Mouse (Mus musculus) heart, postnatal 4 days (tissue): Measurements from ENCODE around the gene Aspg. TPM values are rescaled to one million over a fixed set of nuclear protein-coding genes. Genes with fewer than 3 reads are reported as not detected.

ENCODE experiments used
- DNase-seq: peaks from one replicate; pipeline ENCODE4 v3.0.0; 2021
- microRNA-seq, 2 experiments: library from miRNA; unstranded; fragments of <30 nt; microRNA quantifications; one replicate each; pipeline ENCODE4 v1.2.0; 2021 to 2022
- total RNA-seq, 2 experiments: library from RNA; stranded (reverse); gene quantifications; 2 replicates each; pipeline ENCODE4 v1.2.3; 2021

Aspg gene
- total RNA-seq, 2 experiments from 2014 or later = 0.20 to 0.26 TPM

DNA sequence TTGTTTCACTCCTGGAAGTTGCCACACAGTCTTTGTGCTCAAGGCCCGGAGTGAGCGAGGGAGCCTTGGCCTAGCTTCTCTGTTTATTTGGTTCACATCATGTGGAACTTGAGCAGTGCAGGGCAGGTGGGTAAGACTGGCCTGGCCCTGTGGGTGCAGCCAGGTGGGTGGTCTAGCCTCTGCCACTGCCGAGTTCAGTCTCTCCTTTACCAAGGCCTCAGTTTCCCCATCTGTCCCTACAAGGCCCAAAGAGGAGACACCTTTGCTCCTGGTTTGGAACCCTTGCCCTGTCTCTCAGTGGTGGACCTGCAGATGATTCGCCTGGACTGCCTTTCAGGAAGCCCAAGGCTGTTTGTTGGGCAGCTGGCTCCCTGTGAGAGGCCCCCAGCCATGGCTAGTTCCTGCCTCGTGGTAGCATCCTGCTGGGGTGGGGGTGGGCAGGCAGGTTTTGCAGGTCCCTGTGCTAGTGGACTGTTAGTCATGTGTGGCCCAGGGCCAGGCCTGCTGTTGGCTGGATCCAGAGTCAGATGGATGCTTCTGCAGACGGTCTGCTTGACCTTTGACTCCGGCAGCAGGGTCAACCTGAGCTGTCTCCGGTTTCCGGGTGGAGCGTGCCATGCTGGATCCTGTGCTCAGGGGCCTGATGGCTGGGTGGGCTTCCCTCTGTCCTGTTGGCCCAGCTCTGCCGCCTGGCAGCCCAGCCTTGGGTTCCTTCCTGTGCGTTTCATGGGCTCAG, 44.9 kb downstream of the Aspg start:
- peak; percentile 42 for DNase-seq

DNA sequence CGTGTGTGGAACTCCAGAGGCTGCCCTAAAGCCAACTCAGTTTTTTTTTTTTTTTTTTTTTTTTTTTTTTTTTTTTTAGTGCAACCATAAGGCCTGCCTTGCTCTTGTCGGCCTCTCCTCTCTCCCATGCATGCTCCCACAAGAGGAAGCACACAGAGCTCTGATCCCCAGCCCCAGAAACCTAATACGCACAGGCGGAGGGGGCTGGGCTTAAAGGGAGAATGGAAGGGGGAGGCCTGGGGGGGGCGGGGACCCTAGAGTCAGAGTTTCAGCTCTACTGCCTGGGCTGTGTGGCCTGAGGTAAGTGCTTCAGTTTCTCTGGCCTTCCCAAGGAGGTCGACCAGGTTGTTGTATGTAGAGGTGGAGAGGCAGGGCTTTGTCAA, 45.5 kb downstream of the Aspg start:
- no peak for DNase-seq

DNA sequence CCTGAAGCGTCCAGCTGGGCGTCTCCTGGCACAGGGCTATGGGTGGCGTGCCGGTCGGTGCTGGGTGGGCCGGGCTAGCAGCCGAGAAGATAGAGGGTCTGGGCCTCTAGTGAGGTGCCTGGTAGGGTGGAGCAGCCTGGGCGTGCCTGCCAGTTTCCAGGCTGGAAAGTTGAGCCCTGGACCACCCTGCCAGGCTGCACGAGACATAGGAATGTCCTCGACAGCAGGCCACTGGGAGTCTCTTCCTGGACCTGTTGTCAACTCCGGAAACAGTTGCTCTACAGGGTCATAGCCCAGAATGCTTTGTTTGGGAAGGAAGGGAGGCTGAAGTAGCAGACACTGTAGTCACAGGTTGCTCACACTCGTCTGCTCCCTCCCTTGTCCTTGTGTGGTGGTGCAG, 47.1 kb downstream of the Aspg start:
- DNase-seq = peak; percentile 39

DNA sequence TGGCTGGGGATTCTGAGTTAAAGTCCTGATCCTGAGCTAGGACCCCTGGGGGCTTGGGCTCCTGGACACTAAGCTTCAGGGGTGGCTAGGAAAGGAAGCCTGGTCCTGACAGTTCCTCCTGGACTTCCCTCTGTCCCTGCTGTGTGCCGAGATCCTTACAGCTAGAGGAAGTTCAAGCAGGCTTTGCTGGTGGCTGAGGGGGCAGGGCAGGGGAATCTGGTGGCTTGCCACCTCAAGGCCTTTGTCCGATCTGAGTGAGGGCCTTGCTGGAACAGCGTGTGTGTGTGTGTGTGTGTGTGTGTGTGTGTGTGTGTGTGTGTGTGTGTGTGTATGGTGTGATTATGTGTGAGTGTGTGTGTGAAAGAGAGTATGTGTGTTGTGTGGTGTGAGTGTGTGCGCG, 48.0 kb downstream of the Aspg start:
- DNase-seq = peak; percentile 38

DNA sequence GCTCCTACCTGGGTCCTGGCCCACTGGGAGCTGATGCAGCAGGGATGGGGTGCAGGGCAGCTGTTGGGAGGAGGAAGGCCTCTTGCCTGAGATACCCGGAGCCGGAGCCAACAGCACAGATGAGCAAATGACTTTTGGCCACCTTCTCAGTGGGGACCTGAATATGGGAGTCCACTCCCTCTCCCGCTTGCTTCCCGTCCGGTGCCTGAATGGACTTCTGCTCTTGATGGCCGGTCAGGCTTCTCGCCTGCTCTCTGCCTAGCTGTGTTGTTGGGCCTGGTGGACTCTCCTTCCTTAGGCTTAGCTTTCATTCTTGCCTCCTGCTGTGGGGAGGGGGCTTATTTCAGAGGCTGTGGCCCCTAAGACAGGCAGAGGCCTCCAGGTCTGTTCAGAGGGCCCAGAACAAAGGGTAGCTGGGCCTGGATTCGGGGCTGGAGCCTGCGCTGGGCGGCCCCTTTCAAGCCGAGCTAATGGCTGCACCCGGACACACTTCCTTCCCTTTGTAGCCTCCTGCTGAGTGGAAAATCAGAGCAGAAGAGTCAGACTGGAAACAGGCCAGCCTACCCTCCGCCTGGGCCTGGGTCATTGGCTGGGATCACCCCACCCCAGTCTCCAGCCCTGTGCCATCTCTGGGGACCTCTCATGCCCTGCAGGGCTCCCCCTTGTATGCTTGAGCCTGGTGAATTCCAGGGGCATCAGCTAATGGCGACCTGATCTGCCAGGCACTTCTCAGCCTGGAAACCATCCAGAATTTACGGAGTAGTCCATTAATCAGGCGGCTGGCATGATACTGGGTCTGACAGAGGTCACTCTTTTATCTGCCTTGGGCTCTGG, 49.0 kb downstream of the Aspg start:
- DNase-seq = peak; percentile 60

DNA sequence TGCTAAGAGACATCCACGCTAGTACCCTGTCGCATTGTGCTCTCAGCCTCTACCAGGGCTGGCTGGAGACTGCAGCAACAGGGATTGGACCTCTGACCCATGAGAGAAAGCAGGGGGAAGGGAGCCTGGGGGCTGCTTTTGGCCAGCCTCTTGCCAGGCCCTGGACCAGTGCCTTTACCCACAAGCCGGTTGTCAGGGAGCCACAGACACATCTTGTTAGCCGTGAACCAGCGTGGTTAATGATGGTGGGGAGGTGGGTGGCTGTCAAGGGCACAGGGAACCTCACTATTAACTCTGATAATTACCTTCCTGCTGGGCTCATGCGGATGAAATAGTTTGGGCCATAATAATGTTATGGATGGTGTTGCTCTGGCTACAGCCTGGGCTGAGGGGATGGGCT, 50.3 kb downstream of the Aspg start:
- DNase-seq = no peak

DNA sequence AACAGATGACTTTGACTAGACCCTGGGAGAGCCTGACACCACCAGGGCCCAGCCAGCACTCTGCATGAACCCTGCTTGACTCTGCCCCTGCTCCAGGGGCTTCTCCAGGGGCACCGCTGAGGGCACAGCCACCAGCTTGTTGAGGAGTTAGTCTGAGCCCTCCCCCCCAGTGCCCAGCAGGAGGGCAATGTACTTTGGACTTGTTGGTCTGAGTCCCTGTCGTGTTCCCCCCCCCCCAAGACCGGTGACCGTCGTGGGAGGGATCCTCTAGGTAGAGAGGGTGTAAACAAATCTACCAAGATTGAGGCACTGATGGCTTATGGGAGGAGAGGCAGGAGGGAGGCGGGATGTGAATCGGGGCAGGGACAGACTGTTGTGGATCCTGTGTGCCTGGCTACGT, 51.8 kb downstream of the Aspg start:
- DNase-seq = no peak

DNA sequence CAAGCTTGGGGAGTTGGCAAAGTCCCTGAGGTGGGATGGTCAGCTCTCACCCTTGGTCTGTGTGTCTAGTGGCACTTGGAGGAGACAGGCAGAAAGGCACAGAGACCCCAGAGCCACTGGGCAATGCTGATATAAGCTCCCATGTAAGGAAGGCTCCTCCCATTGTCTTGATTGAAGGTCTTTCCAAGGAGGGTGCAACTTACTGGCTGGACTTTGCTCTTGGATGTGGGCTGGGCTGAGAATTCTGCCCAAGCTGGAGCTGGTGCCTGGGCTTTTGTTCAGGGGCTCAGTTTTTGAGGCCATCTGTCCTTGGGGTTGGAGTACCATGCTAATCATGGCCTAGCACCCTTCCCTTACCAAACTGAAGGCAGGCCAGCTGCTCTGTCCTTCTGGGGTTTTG, 52.3 kb downstream of the Aspg start:
- no peak for DNase-seq

DNA sequence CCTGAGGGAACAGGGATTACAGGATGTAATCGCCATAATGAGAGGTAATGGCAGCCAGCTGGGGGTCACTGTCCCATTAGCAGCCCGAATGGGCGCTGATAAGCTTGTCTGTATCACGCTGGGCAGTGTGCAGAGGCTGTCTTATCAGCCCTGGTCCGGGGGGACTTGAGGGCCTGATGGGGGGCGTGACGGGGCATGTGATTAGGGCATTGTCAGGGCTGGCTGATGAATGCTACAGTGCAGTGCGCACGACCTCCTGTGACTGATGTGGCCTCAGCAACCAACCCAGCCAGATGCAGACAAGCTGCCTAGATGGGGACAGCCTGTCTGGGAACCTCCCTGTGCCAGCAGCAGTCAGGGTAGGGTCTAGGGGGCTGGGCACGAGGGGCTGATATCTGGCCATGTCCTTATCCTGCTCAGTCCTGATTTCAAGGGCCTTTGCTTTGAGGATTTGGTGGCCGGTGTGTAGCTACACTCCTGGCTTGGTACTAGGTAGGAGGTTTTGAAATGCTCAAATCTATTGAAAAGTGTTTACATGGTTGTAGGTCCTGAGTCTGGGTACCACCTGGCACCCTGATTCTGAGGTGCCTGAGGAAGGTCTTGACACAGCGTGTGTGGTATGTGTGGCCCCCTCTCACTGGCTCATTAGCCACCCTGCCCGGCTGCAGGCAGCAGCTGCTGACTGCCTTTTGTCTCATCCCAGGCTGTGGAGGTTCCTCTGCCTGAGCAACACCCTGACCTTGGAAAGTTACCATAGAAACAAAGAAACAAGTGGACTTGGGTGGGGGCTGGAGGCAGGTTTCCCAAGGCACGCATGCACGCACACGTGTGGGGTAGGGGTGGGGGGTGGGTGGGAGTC, 57.7 kb downstream of the Aspg start:
- DNase-seq = no peak

DNA sequence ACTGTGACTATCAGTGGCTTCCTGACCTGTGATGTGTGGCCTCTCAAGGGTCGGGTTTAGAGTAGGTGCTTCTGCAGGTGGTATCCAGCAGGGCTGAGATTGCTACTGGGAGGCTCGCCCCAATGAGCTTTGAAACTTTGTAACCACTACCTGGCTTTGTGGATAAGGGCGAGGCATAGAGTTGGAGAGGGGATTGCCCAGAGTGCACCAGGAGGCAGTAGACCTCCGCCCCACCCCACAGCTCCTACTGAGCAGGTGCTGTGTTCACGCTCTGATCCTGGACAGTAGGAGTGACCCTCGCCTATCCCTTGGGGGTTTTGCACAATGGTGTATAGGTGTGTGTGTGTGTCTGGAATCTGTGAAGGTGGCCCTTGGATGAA, 58.4 kb downstream of the Aspg start:
- DNase-seq = no peak

DNA sequence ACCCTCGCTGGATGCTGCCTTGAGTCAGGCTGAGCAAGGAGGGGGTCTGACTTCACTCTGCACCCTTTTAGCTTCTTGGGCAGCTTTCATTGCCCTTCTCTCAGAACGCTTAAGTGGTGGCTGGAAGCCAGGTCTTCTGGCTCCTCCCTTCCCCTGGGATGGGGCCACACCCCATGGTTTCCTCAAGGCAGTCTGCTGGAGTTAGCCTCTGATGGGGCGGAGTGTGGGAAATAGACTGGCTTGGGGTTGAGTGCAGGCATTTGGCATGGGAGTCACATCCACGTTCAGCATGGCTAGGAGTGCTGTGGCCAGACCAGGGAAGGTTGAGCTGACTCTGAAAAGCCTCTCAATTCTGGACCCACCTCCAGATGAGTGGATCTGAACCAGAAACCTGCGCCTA, 62.8 kb downstream of the Aspg start:
- peak; percentile 75 for DNase-seq

DNA sequence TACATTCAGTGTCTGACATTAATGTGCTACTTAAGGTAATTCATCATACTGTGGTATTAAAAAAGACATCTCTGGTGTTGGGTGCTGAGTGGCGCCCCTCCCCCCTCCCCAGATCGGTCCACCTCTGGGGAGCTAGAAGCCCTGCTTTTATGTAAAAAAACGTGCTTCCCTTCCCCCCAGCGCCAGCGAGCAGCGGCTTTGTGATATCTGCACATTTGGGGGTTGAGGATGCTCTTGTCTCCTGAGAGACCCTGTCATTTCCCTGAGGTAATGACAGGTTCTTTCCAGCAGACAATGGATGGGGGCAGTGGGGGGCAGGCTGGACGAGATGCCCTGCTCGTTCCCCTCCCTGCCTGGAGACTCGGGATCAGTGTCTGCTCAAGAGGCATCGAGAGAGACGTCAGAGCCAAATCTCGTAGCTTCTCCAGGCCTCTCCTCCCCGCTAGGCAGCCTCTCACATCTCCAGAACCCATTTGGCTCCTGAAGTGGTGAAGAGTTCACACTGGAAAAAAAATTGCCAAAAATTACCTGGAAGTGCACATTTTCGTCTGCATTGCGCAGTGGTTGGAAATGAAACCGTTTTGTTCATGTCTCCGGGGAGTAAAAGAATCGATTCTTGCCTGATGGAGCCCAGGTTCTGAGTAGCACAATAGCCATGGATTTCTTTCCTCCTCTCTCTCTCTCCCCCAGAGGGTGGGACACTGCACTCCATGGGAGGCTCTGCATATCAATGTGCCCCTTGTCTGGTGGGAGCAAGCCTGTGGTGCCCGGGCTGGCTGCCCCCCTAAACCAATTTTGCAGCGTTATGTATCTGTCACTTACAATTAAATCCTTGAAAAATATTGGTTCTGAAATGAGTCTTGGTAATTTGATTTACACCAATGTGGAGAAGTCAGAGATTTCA, 64.4 kb downstream of the Aspg start:
- no peak for DNase-seq

DNA sequence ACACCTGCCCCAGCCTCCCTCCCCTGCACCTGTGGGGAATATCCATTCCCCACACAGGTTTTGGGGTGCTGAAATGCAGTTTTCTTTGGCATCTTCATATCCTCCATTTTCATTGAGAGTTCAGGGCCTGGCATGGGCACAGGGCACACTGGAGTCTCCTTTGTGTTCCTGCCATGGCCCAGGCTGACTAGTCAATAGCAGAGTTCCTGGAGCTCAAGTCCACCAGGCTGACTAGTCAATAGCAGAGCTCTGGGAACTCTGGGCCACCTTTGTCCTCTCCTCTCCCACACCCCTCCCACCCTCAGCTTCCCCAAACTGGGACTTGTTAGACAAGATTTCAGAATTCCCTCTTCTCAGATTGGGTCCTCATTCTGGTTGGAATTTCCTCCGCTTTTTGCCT, 65.2 kb downstream of the Aspg start:
- DNase-seq = no peak

DNA sequence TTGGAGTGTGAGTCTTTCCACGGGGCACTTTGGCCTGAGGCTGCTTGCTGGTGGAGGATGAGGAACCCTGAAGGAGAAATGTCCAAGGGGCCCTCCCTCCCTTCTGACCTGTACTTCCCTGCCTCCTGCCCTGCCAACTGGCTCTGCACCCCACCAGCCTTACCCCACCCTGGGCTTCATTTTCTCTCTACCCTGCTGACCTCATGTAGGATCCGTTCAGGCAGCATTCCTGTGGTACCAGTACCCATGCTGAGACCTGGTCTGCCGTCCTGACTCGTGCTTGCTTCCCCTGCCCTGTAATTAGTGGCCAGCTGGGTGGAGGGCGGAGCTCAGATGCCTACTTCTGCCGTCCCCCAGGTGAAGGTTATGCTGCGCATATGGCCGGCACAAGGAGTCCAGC, 65.7 kb downstream of the Aspg start:
- no peak for DNase-seq

Small RNA genes lying within 50 kb of the gene (microRNA-seq; reads per million reads assigned to microRNA genes)
- gene Mir203 = 84.0 to 115 reads per million in 2 experiments
- 0 reads per million in 2 experiments for gene Mir3073a
- gene Mir3073b = 0 reads per million in 2 experiments

Other genes with a start within 250 kb of the Aspg start
- 10 to 100 TPM; 24.8 to 25.7 TPM for gene Ppp1r13b, start 198.6 kb upstream of the Aspg start, total RNA-seq
- 1,000 to 10,000 TPM; 1,243 to 1,298 TPM for gene Atp5mpl, start 139.7 kb upstream of the Aspg start, total RNA-seq
- gene Tdrd9, start 135.1 kb upstream of the Aspg start, total RNA-seq = under 1 TPM; 0.33 to 0.50 TPM
- under 1 TPM; 0.29 to 0.90 TPM for gene Rd3l, start 125.4 kb upstream of the Aspg start, total RNA-seq
- gene Kif26a, start 39.5 kb downstream of the Aspg start, total RNA-seq = 10 to 100 TPM; 29.0 to 32.5 TPM